Mouse (Mus musculus) heart, adult 2 months (tissue): Measurements from ENCODE around the gene Rpl9-ps6.

Experiments
- CTCF ChIP-seq: fragments of 200-600 bp; IDR thresholded peaks from 2 replicates; pipeline ENCODE4 v1.8.1; 2022; ENCODE audit warnings: antibody characterized with exemption, mild to moderate bottlenecking, moderate library complexity
- EP300 ChIP-seq: fragments of 200-500 bp; IDR thresholded peaks from 2 replicates; pipeline ENCODE4 v1.6.1; 2011; ENCODE audit warnings: low read depth, low read length, control low read depth; ENCODE audit not compliant: insufficient read depth
- POLR2A ChIP-seq: fragments of 200-500 bp; IDR thresholded peaks from 2 replicates; pipeline ENCODE4 v1.6.1; 2011; ENCODE audit warnings: mild to moderate bottlenecking, low read depth, low read length, control low read depth; ENCODE audit not compliant: insufficient read depth

GRCm38 (mm10) chr19:32452231-32452630, 14.1 kb downstream of the Rpl9-ps6 start:
- TF ChIP-seq CTCF: no peak
- no peak for TF ChIP-seq EP300
- TF ChIP-seq POLR2A: no peak
